In the genomic region with DNA sequence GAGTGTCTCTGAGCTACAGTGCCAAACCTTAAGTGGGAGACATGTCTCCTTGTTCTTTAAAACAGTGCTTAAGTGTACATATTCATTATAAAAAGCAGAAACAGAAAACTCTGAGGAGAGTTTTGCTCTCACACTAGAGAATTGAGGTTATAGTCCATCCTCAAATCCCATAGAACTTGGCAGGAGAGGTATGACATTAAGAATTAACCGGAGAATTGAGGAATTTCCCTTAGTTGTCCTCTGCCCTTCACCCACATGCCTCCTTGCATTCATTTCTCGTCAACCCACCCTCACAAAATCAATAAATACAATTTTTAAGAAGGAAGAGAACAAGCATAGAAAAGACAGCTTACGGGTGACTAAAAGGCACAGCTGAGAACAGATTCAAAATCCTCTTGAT, we compare ENCODE assay signal across 15 mouse cellular contexts.
"Had no signal": no experiment of that assay in that cellular context is flagged by ENCODE, and none has a peak within 500 bp of the region (broad histone marks: within the 10 kb centered on the region; RNA-seq: fewer than 3 reads in every experiment).

No protein-coding gene starts in this region.

- H3K27me3 ChIP-seq: neural tube, embryonic 15.5 days; stomach, embryonic 15.5 days had no signal

- H3K27ac ChIP-seq: neural tube, embryonic 15.5 days; stomach, embryonic 15.5 days; stomach, postnatal 0 days had no signal

- H3K4me2 ChIP-seq: neural tube, embryonic 15.5 days; stomach, embryonic 15.5 days had no signal

- H3K4me3 ChIP-seq: neural tube, embryonic 15.5 days; stomach, embryonic 15.5 days had no signal

- H3K9ac ChIP-seq: neural tube, embryonic 15.5 days; stomach, embryonic 15.5 days had no signal

- H3K9me3 ChIP-seq: stomach, embryonic 15.5 days had no signal

- DNase-seq: retina, postnatal 1 day; right cerebral cortex, adult 18-20 months; right cerebral cortex, postnatal 14 days; right cerebral cortex, postnatal 25 days; right cerebral cortex, postnatal 4 days; spleen, adult 18-20 months; thymus, adult 18-20 months; thymus, adult 2 months; thymus, postnatal 14 days; thymus, postnatal 25 days; thymus, postnatal 36 days; thymus, postnatal 4 days had no signal

- H3K4me1 ChIP-seq: stomach, embryonic 15.5 days had no signal
